Mouse (Mus musculus): ENCODE results near the gene Emilin1. TPM values are rescaled to one million over a fixed set of nuclear protein-coding genes. Genes with fewer than 3 reads are reported as not detected.
A peak's percentile ranks its signal among the peaks of the same experiment; 100 is the strongest.

Emilin1 gene
- total RNA-seq, 1 experiment from 2014 or later, result 57.2 TPM

DNA sequence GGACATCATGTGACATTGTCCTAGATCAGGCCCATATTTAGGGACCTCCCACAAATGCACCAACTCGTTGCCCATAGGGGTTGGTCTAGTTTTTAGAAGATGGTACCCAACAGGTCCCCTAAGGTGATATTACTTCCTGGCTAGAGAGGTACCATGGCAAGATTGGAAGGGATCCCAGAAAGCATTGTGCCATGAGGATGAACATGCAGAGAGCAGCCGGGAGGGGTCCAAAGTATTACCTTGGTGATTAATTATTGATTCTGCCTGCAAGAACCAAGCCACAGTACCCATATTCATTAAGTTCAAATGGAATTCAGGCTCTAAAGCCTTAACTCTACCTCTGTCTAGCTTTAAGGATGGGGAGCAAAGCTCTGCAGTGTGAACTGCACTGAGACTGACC, 12.9 kb downstream of the Emilin1 start:
- DNase-seq, result no peak

DNA sequence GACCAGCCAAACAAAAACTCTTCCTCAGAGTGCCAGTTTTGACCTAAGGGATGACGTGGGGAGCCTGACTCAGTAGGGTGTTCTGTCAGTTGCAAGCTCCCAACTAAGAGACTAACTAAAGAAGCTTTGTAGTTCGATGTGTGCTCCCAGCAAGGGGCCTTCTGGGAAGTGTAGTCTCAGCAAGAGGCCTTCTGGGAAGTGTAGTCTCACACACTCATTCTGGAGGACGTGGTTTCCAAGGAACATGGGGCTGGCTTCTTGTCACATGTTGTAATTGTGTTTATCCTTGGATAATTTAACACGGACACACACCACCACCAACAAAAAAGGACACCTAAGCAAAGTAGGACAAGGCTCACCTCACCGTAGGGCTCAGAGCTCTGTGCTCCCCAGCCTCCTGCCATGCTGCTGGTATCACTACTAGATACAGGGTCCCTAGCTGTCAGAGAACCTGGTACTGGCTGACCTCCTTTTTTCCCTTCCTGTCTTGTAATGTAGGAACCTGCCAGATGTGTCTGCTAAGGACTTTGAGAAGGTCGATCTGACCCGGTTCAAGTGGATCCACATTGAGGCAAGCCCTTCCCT, 14.8 kb downstream of the Emilin1 start:
- no peak for DNase-seq

DNA sequence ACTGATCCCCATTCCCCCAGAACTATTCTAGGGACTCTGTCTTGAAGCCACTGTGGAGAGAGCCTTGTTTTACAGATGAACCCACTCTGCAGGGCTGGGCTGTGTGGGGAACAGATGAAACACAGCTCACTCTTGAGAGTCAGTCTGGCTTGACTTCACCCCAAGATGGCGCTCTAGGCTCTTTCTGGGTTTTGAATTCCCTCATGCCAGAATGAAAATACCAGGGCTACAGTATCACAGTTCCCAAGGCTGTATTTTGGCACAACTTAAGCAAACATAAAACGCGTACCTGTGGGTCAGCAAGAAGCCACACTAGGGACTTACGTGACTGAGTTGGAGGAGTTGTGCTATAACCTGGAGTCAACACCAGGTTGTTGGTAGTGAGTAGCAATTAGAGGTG, 16.9 kb downstream of the Emilin1 start:
- DNase-seq, result peak; percentile 73

DNA sequence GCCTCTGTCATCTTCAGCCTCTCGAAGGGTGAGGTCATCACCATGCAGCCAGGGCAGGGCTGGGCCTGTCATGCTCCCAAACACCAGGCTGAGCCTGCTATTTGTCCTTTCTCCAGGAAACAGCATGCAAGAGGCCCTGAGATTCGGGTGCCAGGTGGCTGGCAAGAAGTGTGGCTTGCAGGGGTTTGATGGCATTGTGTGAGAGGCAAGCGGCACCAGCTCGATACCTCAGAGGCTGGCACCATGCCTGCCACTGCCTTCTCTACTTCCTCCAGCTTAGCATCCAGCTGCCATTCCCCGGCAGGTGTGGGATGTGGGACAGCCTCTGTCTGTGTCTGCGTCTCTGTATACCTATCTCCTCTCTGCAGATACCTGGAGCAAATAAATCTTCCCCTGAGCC, 17.6 kb downstream of the Emilin1 start:
- no peak for DNase-seq

DNA sequence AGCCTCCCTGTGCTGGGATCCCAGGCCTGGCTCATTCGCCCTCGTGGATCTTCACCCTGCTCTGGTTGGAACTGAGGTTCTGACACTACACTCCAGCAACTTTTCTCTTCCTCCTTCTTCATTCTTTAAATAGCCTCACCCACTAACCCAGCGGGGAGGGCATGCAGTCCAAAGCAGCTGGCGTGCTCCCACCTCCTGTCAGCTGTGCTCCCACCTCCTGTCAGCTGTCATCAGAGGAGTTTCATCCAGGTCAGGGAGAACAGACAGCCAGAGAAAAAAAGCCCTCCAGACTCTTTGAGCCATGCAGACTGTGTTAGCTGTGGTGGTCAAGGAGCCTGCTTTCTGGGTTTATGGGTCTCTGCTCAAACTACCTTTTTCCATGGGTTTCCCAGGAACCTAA, 18.2 kb downstream of the Emilin1 start:
- DNase-seq, result no peak

DNA sequence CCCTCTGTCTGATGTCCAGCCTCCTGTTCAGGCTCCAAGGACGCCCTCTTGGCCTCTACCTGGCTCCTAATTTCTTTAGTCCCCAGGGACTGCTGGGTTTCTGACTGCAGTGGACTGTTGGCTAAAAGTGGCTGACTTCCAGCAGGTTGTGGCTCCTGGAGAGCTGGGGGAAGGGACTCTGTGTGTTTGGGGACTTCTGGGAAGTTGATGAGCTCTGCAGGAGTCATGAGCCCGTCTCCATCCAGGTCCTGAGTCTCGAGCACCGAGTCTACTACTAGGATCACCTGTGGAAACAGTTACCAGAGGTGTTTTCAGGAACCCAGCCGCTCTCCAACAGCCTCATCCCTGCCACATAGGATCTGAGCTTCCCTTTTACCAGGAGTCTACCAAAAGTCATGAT, 20.5 kb downstream of the Emilin1 start:
- DNase-seq, result no peak

DNA sequence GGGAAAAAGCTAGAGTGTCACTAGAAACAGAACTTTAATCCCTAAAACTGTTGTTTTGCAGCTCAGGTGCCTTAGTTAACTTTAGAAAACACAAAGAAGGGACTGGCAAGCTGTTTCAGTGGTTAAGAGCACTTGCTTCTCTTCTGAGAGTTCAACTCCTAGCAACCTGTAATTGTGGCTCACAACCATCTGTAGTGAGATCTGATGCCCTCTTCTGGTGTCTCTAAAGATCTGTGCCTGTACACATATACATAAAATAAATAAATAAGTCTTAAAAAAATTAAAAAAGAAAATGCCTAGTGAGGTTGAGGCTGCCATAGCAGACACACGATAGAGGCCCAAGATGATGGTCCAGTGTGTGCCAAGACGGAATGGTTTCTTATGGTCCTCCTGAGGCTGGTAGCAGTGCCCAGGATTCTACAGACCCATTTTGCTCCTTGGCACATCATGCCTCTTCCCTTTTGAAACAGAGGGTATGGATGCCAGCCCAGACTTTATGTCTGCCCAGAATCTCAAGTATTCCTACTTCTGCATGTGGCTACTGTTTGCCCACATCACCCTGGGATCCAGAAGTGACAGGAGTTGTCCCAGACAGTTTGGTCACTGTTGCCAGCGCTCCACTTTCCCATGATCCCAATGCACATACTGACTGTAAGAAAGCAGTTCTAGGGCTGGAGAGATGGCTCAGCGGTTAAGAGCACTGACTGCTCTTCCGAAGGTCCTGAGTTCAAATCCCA, 21.7 kb downstream of the Emilin1 start:
- DNase-seq, result no peak

DNA sequence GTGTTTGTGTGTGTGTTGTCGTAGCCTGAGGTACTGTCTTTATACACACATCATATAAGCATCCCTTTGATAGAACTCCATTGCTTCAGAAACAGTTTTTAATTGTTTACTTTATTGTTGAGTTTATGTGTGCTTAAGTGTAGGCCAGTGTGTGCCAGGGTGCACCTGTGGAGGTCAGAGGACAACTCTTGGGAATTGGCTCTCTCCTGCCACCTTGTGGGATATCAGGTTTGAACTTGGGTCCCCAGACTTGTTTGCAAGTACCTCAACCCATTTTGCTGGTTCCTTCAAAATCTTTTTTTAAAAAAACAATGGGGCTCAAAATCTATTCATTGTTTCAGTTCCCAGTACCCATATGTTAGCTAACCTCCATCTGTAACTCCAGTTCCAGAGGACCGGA, 29.8 kb downstream of the Emilin1 start:
- DNase-seq, result no peak

DNA sequence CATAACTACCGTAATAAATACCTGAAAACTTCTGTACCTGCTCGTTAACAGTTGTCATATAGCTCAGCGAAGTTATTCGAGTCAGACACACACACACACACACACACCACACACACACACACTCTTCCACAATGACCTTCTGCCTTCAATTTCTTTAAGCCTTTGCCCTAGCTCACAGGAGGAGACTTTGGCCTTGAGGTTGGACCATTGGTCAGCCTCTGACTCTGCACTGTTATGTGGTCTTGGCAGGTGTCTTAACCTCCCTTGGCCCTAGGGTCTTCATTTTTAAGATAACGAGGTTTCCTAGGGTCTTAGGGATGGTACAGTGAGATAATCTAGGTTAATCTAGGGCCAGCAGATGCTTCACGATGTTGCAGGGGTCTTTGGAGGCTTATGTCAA, 31.1 kb downstream of the Emilin1 start:
- no peak for DNase-seq

DNA sequence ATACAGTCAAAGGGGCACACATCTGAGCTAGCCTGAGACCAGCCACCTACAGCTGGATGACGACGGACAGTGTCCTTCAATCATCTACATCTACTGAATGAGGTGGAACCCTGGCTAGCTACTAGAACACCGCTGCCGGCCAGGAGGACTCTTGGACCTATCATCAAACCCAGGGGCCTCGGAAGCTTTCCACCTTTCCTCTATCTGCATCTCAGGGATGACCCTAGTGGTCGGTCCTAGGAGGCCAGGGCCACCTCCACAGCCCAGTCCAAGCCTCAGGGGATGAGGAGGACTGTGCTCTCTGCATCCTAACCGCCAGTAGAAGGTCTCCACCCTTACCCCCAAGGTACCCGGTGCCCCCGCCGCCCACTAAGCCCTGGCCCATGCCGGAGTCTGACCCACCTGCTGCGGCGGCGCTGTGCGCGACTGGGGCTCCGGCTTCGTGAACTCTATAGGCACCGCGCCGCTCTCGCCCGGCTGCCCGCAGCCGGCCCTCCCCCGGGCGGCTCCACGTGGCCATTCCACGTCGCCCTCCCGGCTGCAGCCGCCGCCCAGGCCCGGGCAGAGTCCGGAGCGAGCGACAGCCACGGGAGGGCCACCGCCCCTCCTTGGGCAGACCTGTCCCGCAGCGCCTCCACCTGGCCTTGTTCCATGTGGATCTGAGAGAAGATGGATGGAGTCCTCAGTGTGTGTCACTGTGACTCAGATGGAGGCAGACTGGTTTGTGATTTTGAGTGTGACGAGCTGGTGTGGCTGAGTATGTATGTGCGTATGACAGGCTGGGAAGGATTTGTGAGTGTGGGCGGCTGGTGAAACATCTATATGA, 32.0 kb downstream of the Emilin1 start, which contains the start of gene Cgref1:
Cgref1 (minus strand) TSS at position 636 of the 826 bp plus-strand sequence.
- peak; percentile 77 for DNase-seq

DNA sequence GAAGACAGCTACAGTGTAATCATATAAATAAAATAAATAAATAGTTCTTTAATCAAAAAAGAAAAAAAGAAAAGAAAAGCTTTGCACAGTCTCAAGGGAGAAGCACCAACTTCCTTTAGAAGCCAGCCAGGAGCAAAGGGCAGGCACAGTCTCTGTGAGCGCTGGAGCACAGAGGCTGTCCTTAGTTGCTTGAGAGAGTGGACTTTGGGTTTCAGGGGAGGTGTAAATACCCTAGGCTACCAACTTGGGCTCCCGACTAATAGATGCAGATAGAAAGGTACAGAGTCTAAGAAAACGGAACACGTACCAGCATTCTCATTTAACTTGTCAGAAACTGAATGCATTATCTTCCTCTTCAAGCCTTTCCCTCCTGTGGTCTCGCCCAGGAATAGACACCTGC, 35.4 kb downstream of the Emilin1 start:
- no peak for DNase-seq

DNA sequence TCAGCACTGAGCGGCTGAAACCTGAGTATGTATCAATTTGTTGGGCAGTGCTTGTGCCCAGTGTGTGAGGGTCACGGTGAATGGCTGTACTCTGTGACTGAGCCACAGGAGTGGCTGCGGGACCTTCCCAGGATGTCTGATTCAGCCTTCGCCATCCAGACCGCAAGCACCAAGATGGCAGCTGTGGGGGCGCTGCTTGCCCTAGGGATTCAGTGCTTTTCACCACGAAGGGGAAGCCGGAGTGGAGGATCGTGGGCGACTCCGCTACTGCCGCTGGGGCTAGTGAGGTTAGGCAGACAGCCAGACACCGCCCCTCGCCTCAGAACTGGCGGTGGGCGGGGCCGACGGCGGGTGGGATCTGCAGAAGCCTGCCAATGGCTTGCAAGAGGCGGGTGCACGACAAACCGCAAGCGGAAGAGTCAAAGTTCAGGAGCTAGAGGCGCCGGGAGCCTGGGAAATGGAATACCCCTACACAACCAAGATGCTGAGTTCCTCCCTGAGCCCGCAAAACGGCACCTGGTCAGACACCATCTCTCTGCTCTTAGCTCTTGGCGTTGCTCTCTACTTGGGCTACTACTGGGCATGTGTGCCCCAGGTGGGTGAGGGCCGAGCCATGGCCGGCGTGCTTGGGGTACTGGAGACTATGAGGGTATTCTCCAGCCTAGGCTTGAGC, 36.6 kb downstream of the Emilin1 start:
- peak; percentile 94 for DNase-seq

DNA sequence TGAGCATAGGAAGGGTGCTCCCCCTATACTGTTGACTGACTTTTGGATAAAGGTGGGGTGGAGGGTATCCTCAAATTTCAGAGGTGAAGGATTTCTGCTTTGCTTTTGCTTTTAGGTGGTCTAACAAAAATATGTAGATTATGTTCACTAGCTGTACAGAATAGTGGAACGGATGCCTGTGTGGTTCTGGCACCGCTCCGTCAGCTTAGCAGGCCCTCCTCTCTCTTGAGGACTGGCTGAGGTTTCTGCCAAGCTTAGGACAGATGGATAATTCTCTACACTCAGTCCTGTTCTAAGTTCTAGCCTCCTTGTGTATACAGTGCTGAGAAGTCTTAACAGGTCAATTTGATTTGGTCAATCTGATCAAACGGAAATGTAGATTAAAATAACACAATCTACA, 37.2 kb downstream of the Emilin1 start:
- DNase-seq, result no peak

DNA sequence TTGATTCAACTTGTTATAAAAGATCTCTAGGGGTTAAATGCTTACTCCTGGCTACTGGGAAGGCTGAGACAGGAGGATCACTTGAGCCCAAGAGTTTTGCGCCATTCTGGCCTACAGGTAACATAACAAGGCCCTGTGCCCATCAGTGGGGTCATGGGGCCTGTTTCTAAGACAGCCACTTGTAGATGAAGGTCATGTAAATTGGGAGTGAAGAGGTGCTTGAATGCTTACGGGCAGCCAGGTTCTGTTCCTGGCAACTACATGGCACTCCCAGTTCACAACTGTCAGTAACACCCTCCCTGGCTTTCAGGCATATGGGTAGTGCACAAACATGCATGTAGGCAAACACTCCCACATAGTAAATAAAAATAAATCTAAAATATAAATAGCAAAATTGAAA, 37.7 kb downstream of the Emilin1 start:
- no peak for DNase-seq

DNA sequence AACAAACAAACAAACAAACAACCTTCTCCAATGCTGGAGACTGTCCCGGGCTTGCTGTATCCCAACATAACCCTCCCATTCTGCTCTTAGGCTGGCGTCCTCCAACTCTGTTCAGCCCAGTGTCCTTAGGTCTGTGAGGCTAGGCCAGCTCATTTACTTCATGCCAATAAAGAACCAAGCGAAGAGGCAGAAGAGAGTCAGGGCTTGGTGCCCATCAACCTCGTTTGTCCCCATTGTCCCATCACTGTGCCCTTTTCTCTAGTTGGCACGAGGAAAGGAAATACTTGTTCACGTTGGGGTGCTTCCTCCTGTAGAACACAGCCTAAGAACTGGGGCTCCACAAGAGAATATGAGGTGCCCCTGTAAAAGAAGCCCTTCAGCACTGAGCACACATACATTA, 38.5 kb downstream of the Emilin1 start:
- DNase-seq, result no peak

DNA sequence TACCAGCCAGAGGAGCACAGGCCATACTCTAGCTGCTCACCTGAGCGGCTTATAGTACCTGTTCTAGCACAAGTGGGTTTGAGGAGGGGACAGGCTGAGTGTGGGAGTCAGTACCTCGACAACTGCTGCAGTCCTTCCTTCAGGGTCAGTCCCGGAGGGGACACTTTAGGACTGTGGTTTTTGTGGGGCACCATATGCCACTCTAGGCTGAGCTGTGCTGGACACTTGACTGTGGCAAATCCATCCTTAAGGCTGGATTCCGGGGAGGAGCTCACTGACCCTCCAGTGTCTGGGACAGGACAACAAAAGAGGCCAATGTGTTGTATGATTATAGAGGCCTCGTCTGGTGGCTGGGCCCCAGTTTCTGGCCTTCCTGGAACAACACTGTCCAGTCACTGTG, 39.3 kb downstream of the Emilin1 start:
- no peak for DNase-seq

DNA sequence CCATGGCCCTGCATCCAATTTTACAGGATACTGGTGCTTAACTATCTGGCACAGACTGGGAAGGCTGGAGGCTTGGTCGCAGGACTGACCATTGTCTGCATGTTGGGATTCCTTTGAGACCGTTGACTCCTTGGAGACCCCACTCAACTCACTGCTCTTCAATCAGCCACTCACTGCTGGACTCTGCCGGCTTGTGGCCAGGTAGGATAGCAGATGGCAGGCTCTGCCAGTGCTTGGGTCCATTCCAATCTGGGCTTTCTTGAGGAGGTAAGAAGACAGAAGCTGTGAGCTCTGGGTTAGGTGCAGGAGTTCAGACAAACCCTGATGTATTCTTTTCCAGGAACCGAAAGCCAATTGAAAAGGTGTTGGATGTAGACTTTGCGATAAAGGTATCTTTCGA, 40.9 kb downstream of the Emilin1 start:
- DNase-seq, result no peak

DNA sequence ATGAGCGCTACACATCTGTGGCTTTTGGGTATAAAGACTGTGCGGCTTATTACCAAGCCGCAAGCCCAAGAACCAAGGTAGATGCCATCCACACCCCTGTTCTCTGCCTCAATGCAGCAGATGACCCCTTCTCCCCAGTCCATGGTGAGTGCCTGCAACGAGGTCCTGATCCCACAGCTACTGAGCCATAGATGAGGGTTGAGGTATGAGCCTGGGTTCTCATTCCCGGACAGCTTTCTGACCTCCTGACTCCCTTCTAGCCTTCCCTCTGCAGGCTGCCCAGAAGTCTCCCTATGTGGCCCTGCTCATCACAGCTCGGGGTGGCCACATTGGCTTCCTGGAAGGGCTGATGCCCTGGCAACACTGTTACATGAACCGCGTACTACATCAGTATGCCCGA, 41.4 kb downstream of the Emilin1 start:
- no peak for DNase-seq

DNA sequence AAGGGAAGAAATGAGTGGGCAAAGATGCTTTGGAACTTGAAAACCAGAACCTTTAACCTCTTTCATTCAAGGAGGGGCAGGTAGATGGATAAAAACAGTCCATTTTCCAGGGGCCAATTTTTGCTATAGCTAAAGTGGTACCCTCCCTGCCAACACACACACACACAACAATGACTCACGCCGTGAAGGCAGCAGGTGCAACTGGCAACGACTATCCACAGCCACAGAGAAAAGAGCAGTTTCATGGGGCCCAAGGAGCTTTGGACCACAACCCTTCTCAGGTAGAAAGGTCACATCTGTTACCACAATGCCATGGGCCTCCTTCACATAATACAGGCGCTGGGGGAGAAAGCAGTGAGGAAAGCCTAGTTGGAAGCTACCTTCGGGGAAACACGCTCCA, 42.5 kb downstream of the Emilin1 start:
- no peak for DNase-seq

DNA sequence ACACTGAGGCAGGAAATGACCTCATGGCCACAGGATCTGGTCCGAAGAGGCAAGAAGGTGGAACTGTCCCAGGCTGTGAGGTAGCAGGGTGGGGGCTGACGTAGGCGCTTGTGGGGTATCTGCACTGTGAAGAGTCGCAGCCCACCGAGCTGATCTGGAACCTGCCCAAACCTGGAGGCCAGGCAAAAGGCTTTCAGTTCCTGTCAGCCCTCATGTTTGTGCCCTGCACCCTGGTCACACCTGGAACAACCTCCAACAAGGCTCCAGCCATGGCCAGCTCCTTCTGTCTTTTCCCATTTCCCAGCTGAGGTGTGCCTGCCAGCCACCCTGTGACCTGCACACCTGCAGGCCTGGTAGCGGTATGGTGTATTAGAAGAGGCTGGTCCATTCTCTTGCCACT, 44.7 kb downstream of the Emilin1 start:
- DNase-seq, result no peak

DNA sequence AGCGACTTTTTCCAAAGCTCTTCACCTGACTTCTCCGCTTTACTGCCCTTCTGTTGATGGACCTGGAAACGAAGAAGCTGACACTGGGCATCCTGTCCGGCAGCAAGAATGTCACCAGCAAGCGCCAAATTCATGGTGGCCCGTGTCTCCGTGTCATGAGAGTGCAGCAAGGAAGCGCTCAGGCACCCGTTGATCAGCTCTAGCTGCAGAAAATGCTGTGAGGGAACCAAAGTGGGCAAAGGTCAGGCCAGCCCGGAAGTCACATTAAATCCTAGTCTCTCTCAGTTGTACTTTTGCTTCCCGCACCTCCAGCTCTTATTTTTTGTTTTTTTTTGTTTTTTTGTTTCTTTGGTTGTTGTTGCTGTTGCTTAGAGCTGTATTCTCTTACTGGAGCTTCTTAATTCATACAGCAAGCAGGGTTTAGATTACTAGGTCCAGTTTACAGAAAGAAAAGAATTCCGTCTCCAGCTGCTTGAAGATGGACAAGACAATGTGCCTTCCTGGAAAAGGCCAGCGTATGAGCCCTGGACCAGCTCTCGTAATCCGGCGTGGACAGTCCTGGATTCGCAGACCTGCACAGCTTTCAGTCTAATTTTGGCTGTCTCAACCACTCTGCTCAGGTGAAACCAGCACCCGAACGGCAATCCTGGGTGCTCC, 46.1 kb downstream of the Emilin1 start:
- no peak for DNase-seq

DNA sequence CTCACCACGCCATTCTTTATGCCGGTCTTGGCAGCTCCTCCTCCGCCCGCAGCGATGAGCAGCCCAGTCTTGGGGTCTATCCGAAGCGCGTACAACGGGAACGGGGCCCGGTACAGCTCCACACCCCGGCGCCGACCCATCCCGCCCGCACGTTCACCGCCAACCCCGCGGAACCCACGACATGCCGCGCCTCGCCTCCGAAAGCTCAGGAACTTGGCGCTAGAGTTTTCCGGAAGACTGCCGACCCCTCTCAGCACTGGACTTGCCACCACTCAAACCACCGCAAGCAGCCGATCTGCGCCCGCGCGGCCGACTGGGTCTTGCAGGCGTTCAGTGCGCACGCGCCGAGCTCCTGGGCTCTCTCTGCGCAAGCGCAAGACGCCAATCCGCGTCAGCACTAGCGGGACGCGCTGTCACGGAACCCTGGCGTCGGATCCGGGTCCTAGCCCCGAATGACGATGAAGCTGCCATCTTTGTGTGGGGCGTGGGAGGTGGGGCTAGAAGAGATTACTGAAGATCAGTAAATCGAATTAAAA, 46.8 kb downstream of the Emilin1 start, which contains the start of gene Preb:
Preb (minus strand) TSS at position 396 of the 536 bp plus-strand sequence.
- peak; percentile 99 for DNase-seq

Measured in adrenal gland, postnatal 25 days (tissue).